Mouse (Mus musculus) liver, postnatal 0 days (tissue): Measurements from ENCODE around the gene Ube2q2.

Source experiments
- CTCF ChIP-seq: sonication (generic); IDR thresholded peaks from 2 replicates; pipeline ENCODE4 v1.5.1; 2016; ENCODE audit warnings: antibody characterized with exemption, low read depth
- EP300 ChIP-seq: IDR thresholded peaks from 2 replicates; pipeline ENCODE4 v1.6.1; 2016; ENCODE audit warnings: antibody characterized with exemption, low read depth, mild to moderate bottlenecking

- TF ChIP-seq EP300 (no peak), CTCF (no peak)
These were observed 4.3 kb downstream of the Ube2q2 start for GRCm38 (mm10) chr9:55152935-55153334.
